Mouse (Mus musculus): ENCODE measurements around the gene Fanca. TPM values are rescaled to one million over a fixed set of nuclear protein-coding genes. Genes with fewer than 3 reads are reported as not detected.

The Fanca gene
- 3.4 TPM for polyA plus RNA-seq (2015; fragmentation: Illumina TruSeq; extraction: RNeasy Lipid Tissue Mini Kit (QIAGEN cat#74804); ENCODE audit: low read depth, low replicate concordance)

GRCm38 (mm10) chr8:123318467-123318911 lies at the start of gene Fanca:
Gene Fanca (minus strand): TSS chr8:123318576.

GRCm38 (mm10) chr8:123332262-123333090 lies 14.1 kb upstream of the Fanca start, which contains the start of gene Spire2:
Gene Spire2 (plus strand): TSS chr8:123332713.

GRCm38 (mm10) chr8:123254099-123254885 lies 64.1 kb downstream of the Fanca start, which contains the start of the genes Zfp276 and Vps9d1:
Gene Zfp276 (plus strand): TSS chr8:123254195.
Gene Vps9d1 (minus strand): TSS chr8:123254348.

GRCm38 (mm10) chr8:123235520-123236497 lies 82.6 kb downstream of the Fanca start, which contains the start of gene Spata2l:
Gene Spata2l (minus strand): TSS chr8:123236233.

GRCm38 (mm10) chr8:123224278-123225266 lies 93.8 kb downstream of the Fanca start, which contains the start of gene Cdk10:
Gene Cdk10 (plus strand): TSS chr8:123224842.

Other genes starting within 250 kb of the Fanca start
- gene Rpl13, start 216.2 kb downstream of the Fanca start, polyA plus RNA-seq (2015; fragmentation: Illumina TruSeq; extraction: RNeasy Lipid Tissue Mini Kit (QIAGEN cat#74804); ENCODE audit: low read depth, low replicate concordance): 765 TPM
- 68.1 TPM for gene Cpne7, start 201.2 kb downstream of the Fanca start, polyA plus RNA-seq (2015; fragmentation: Illumina TruSeq; extraction: RNeasy Lipid Tissue Mini Kit (QIAGEN cat#74804); ENCODE audit: low read depth, low replicate concordance)
- gene Sult5a1, start 160.3 kb downstream of the Fanca start, polyA plus RNA-seq (2015; fragmentation: Illumina TruSeq; extraction: RNeasy Lipid Tissue Mini Kit (QIAGEN cat#74804); ENCODE audit: low read depth, low replicate concordance): 0.31 TPM
- gene Dpep1, start 132.3 kb downstream of the Fanca start, polyA plus RNA-seq (2015; fragmentation: Illumina TruSeq; extraction: RNeasy Lipid Tissue Mini Kit (QIAGEN cat#74804); ENCODE audit: low read depth, low replicate concordance): 0.67 TPM
- gene Chmp1a, start 105.8 kb downstream of the Fanca start, polyA plus RNA-seq (2015; fragmentation: Illumina TruSeq; extraction: RNeasy Lipid Tissue Mini Kit (QIAGEN cat#74804); ENCODE audit: low read depth, low replicate concordance): 109 TPM
- 7.8 TPM for gene Spata33, start 105.7 kb downstream of the Fanca start, polyA plus RNA-seq (2015; fragmentation: Illumina TruSeq; extraction: RNeasy Lipid Tissue Mini Kit (QIAGEN cat#74804); ENCODE audit: low read depth, low replicate concordance)
- 98.4 TPM for gene Cdk10, start 93.7 kb downstream of the Fanca start, polyA plus RNA-seq (2015; fragmentation: Illumina TruSeq; extraction: RNeasy Lipid Tissue Mini Kit (QIAGEN cat#74804); ENCODE audit: low read depth, low replicate concordance)
- 35.3 TPM for gene Spata2l, start 82.3 kb downstream of the Fanca start, polyA plus RNA-seq (2015; fragmentation: Illumina TruSeq; extraction: RNeasy Lipid Tissue Mini Kit (QIAGEN cat#74804); ENCODE audit: low read depth, low replicate concordance)
- gene Zfp276, start 64.4 kb downstream of the Fanca start, polyA plus RNA-seq (2015; fragmentation: Illumina TruSeq; extraction: RNeasy Lipid Tissue Mini Kit (QIAGEN cat#74804); ENCODE audit: low read depth, low replicate concordance): 15.7 TPM
- 45.1 TPM for gene Vps9d1, start 64.2 kb downstream of the Fanca start, polyA plus RNA-seq (2015; fragmentation: Illumina TruSeq; extraction: RNeasy Lipid Tissue Mini Kit (QIAGEN cat#74804); ENCODE audit: low read depth, low replicate concordance)
- 18.7 TPM for gene Spire2, start 14.1 kb upstream of the Fanca start, polyA plus RNA-seq (2015; fragmentation: Illumina TruSeq; extraction: RNeasy Lipid Tissue Mini Kit (QIAGEN cat#74804); ENCODE audit: low read depth, low replicate concordance)
- 576 TPM for gene Tcf25, start 55.2 kb upstream of the Fanca start, polyA plus RNA-seq (2015; fragmentation: Illumina TruSeq; extraction: RNeasy Lipid Tissue Mini Kit (QIAGEN cat#74804); ENCODE audit: low read depth, low replicate concordance)
- not detected for gene Mc1r, start 88.5 kb upstream of the Fanca start, polyA plus RNA-seq (2015; fragmentation: Illumina TruSeq; extraction: RNeasy Lipid Tissue Mini Kit (QIAGEN cat#74804); ENCODE audit: low read depth, low replicate concordance)
- 447 TPM for gene Tubb3, start 92.8 kb upstream of the Fanca start, polyA plus RNA-seq (2015; fragmentation: Illumina TruSeq; extraction: RNeasy Lipid Tissue Mini Kit (QIAGEN cat#74804); ENCODE audit: low read depth, low replicate concordance)
- gene Def8, start 105.0 kb upstream of the Fanca start, polyA plus RNA-seq (2015; fragmentation: Illumina TruSeq; extraction: RNeasy Lipid Tissue Mini Kit (QIAGEN cat#74804); ENCODE audit: low read depth, low replicate concordance): 41.9 TPM
- 16.0 TPM for gene Afg3l1, start 159.3 kb upstream of the Fanca start, polyA plus RNA-seq (2015; fragmentation: Illumina TruSeq; extraction: RNeasy Lipid Tissue Mini Kit (QIAGEN cat#74804); ENCODE audit: low read depth, low replicate concordance)
- 27.7 TPM for gene Dbndd1, start 196.9 kb upstream of the Fanca start, polyA plus RNA-seq (2015; fragmentation: Illumina TruSeq; extraction: RNeasy Lipid Tissue Mini Kit (QIAGEN cat#74804); ENCODE audit: low read depth, low replicate concordance)
- 24.2 TPM for gene Gas8, start 200.3 kb upstream of the Fanca start, polyA plus RNA-seq (2015; fragmentation: Illumina TruSeq; extraction: RNeasy Lipid Tissue Mini Kit (QIAGEN cat#74804); ENCODE audit: low read depth, low replicate concordance)

All from brain, adult 10 weeks (tissue).